Comparison of ENCODE assay signal across 8 mouse cellular contexts in genomic region chr7:84690101-84690509, GRCm38 (mm10). TPM values are rescaled to one million over a fixed set of nuclear protein-coding genes. Genes with fewer than 3 reads are reported as not detected.
A peak's percentile ranks its signal among the peaks of the same experiment; 100 is the strongest.
DNase-seq lines count a peak whose midpoint lies in the region; ATAC-seq and TF ChIP-seq lines count a peak whose summit lies in the region.

No protein-coding gene starts in this region.

- H3K36me3 ChIP-seq in embryonic facial prominence, embryonic 14.5 days (ENCODE audit: control insufficient read depth, insufficient read depth, low read length): no peaks in the 10 kb centered on the region
- no peaks in the 10 kb centered on the region for H3K36me3 ChIP-seq in intestine, embryonic 16.5 days (ENCODE audit: control insufficient read depth, insufficient read depth, low read length)
- no peaks in the 10 kb centered on the region for H3K36me3 ChIP-seq in neural tube, embryonic 14.5 days (ENCODE audit: control insufficient read depth, insufficient read depth, low read length)

- no peak overlapping the region for H3K27ac ChIP-seq in embryonic facial prominence, embryonic 14.5 days (replicated peaks; ENCODE audit: low read depth, low read length)
- H3K27ac ChIP-seq in intestine, embryonic 16.5 days (ENCODE audit: low read length): no peak overlapping the region
- H3K27ac ChIP-seq in neural tube, embryonic 14.5 days (ENCODE audit: low read depth, low read length): 0 out of 2 replicates have a peak overlapping the region, but pooled peaks have one; percentile 5

- no peaks in the 10 kb centered on the region for H3K27me3 ChIP-seq in embryonic facial prominence, embryonic 14.5 days (replicated peaks; ENCODE audit: control insufficient read depth, insufficient read depth, low read length)
- no peaks in the 10 kb centered on the region for H3K27me3 ChIP-seq in intestine, embryonic 16.5 days (replicated peaks; ENCODE audit: control insufficient read depth, insufficient read depth, low read length)
- no peaks in the 10 kb centered on the region; the same call in 1 of the 2 replicates for H3K27me3 ChIP-seq in neural tube, embryonic 14.5 days (ENCODE audit: control insufficient read depth, insufficient read depth, low read length)

- peak overlapping the region; percentile 63 for H3K9ac ChIP-seq in embryonic facial prominence, embryonic 14.5 days (ENCODE audit: low read depth, low read length)
- peak overlapping the region; percentile 63 for H3K9ac ChIP-seq in intestine, embryonic 16.5 days (ENCODE audit: low read depth, low read length)
- H3K9ac ChIP-seq in neural tube, embryonic 14.5 days (replicated peaks; ENCODE audit: low read depth, low read length): peak overlapping the region; percentile 60

- no peaks in the 10 kb centered on the region for H3K9me3 ChIP-seq in embryonic facial prominence, embryonic 14.5 days (ENCODE audit: control insufficient read depth, low read length)
- no peaks in the 10 kb centered on the region for H3K9me3 ChIP-seq in intestine, embryonic 16.5 days (ENCODE audit: control insufficient read depth, low read length)
- H3K9me3 ChIP-seq in neural tube, embryonic 14.5 days (ENCODE audit: control insufficient read depth, low read length): no peaks in the 10 kb centered on the region

- no peak; the same call in 1 of the 2 replicates for ATAC-seq in embryonic facial prominence, embryonic 14.5 days (ENCODE audit: low read depth)
- no peak for ATAC-seq in intestine, embryonic 16.5 days
- peak; percentile 92 for ATAC-seq in neural tube, embryonic 14.5 days (ENCODE audit: low read depth)

- peaks cover 12% of the 10 kb centered on the region for H3K4me1 ChIP-seq in lung, adult 2 months (ENCODE audit: control insufficient read depth, insufficient read depth, low read length)
- H3K4me1 ChIP-seq in embryonic facial prominence, embryonic 14.5 days (ENCODE audit: control insufficient read depth, insufficient read depth, low read length): no peaks in the 10 kb centered on the region
- 0 out of 2 replicates have a peak, but pooled peaks cover 4% of the 10 kb centered on the region for H3K4me1 ChIP-seq in intestine, embryonic 16.5 days (ENCODE audit: control insufficient read depth, insufficient read depth, low read length)
- H3K4me1 ChIP-seq in neural tube, embryonic 14.5 days (ENCODE audit: control insufficient read depth, insufficient read depth, low read length): 0 out of 2 replicates have a peak, but pooled peaks cover 2% of the 10 kb centered on the region

- TF ChIP-seq CTCF in lung, adult 2 months (IDR thresholded peaks at IDR 0.05; ENCODE audit: insufficient read depth, low read length): no peak

- DNase-seq in lung, adult 2 months: no peak
- no peak for DNase-seq in lung, postnatal 25 days (ENCODE audit: low spot score)
- no peak for DNase-seq in embryonic facial prominence, embryonic 14.5 days (ENCODE audit: low spot score)
- no peak for DNase-seq in spleen, postnatal 36 days (ENCODE audit: low spot score in 2 of 2)
- no peak for DNase-seq in layer of hippocampus, adult 9-11 months
- DNase-seq in kidney, postnatal 4 days: no peak

- peak overlapping the region; percentile 83 for H3K4me2 ChIP-seq in embryonic facial prominence, embryonic 14.5 days (ENCODE audit: low read depth, low read length)
- H3K4me2 ChIP-seq in intestine, embryonic 16.5 days (ENCODE audit: low read depth, low read length): peak overlapping the region; percentile 83
- H3K4me2 ChIP-seq in neural tube, embryonic 14.5 days (ENCODE audit: low read depth, low read length): peak overlapping the region; percentile 78

- 5% methylated on average over 19 of the region's 19 CpGs for WGBS in lung, adult 2 months
- 8% methylated on average over 16 of the region's 19 CpGs for WGBS in embryonic facial prominence, embryonic 14.5 days
- 4% methylated on average over 19 of the region's 19 CpGs for WGBS in intestine, embryonic 16.5 days
- WGBS in neural tube, embryonic 14.5 days: 5% methylated on average over 19 of the region's 19 CpGs

- peak; percentile 23; the same call in 1 of the 2 replicates for TF ChIP-seq POLR2A in lung, adult 2 months (IDR thresholded peaks at IDR 0.05; ENCODE audit: borderline replicate concordance, extremely low read depth, low read depth, low read length)

- peak overlapping the region; percentile 80 for H3K4me3 ChIP-seq in lung, adult 2 months (replicated peaks; ENCODE audit: extremely low read depth, low read depth, low read length)
- H3K4me3 ChIP-seq in embryonic facial prominence, embryonic 14.5 days (ENCODE audit: low read depth, low read length): peak overlapping the region; percentile 90
- peak overlapping the region; percentile 90 for H3K4me3 ChIP-seq in intestine, embryonic 16.5 days (ENCODE audit: low read length)
- H3K4me3 ChIP-seq in neural tube, embryonic 14.5 days (ENCODE audit: low read depth, low read length): peak overlapping the region; percentile 85

RNA-seq across cellular contexts. Expression of gene Zfand6, which starts 0.3 kb away (rescaled TPM):
- polyA plus RNA-seq in lung, adult 2 months (2012; rRNA removed): 30.1 and 45.7 TPM in 2 replicates
- 149 and 179 TPM in 2 replicates for polyA plus RNA-seq in embryonic facial prominence, embryonic 14.5 days (2014; fragmentation: Nextera tagmentation; extraction: Ambion mirVana)
- 160 and 163 TPM in 2 replicates for polyA plus RNA-seq in intestine, embryonic 16.5 days (2015; fragmentation: Nextera tagmentation; extraction: Ambion mirVana)
- polyA plus RNA-seq in neural tube, embryonic 14.5 days (2014; fragmentation: Nextera tagmentation; extraction: Ambion mirVana): 228 and 239 TPM in 2 replicates
